Mouse (Mus musculus) cerebellum, adult 2 months (tissue): Measurements from ENCODE around the gene Cpa2. TPM values are rescaled to one million over a fixed set of nuclear protein-coding genes. Genes with fewer than 3 reads are reported as not detected.

Experiments used
- DNase-seq, 2 experiments: peaks; one replicate each; pipeline ENCODE4 v3.0.0; 2021
- H3K27ac ChIP-seq: fragments of 200-500 bp; 2 replicates; pipeline ENCODE4 v1.5.1; 2012; ENCODE audit warnings: low read length, control low read depth, inconsistent platforms; ENCODE audit not compliant: insufficient read depth
- H3K27me3 ChIP-seq: fragments of 200-500 bp; 2 replicates; pipeline ENCODE4 v1.6.1; 2012; ENCODE audit warnings: inconsistent platforms, mild to moderate bottlenecking, low read length, moderate library complexity; ENCODE audit not compliant: control insufficient read depth, insufficient read depth
- H3K4me1 ChIP-seq: fragments of 200-500 bp; 2 replicates; pipeline ENCODE4 v1.6.1; 2011; ENCODE audit warnings: low read length; ENCODE audit not compliant: control insufficient read depth, insufficient read depth
- H3K4me3 ChIP-seq: fragments of 200-500 bp; replicated peaks from 2 replicates; pipeline ENCODE3; 2011; ENCODE audit warnings: mild to moderate bottlenecking, low read depth, low read length, control low read depth; ENCODE audit not compliant: insufficient read depth
- CTCF ChIP-seq: fragments of 200-500 bp; IDR thresholded peaks from 2 replicates; pipeline ENCODE4 v1.5.1; 2011; ENCODE audit warnings: low read depth, mild to moderate bottlenecking, control low read depth, low read length, moderate library complexity, borderline replicate concordance; ENCODE audit not compliant: insufficient read depth
- POLR2A ChIP-seq: fragments of 200-500 bp; IDR thresholded peaks from 2 replicates; pipeline ENCODE4 v1.6.1; 2011; ENCODE audit warnings: low read length, control low read depth, borderline replicate concordance; ENCODE audit not compliant: insufficient read depth
- WGBS: fragments of 180-500 bp; shearing (Covaris S2); methylation state at CpG from one replicate; pipeline ENCODE4 v1.1.7; 2018; 5-methylcytosine and 5-hydroxymethylcytosine counted together
- polyA plus RNA-seq: library from polyadenylated mRNA; depleted of rRNA; stranded (reverse); fragments of >200 nt; gene quantifications from 2 replicates; pipeline ENCODE4 v1.2.3, GENCODE M21; 2012

Cpa2 gene
- polyA plus RNA-seq, 1 experiment = 7.7 TPM

DNA sequence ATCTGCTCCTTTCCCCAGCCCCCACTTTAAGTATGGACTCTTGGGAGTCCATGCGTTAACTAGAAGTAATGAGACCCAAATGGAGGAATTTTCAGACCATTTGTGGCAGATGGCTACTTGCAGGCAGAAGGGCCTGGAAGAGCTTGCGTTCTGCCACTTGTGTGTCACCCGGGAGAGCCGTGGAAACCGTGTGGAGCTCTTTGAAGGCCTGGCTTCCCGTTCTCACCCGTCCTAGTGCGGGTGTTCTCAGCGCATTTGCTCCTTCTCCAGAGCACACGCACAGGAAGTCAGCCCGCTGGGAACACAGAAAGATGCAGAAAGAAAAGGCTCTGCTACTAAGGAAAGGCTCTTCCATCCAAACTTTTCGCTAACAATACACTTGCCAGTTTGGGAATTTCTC, 1.7 kb downstream of the Cpa2 start:
- 47% methylated on average over 12 of the region's 12 CpGs for WGBS
- Histone ChIP-seq H3K4me3 (no peak overlapping the region), H3K4me1 (no peaks in the 10 kb centered on the region), H3K27me3 (no peaks in the 10 kb centered on the region), H3K27ac (no peak overlapping the region)
- no peak for TF ChIP-seq POLR2A
- no peak for TF ChIP-seq CTCF
- DNase-seq = no peak

DNA sequence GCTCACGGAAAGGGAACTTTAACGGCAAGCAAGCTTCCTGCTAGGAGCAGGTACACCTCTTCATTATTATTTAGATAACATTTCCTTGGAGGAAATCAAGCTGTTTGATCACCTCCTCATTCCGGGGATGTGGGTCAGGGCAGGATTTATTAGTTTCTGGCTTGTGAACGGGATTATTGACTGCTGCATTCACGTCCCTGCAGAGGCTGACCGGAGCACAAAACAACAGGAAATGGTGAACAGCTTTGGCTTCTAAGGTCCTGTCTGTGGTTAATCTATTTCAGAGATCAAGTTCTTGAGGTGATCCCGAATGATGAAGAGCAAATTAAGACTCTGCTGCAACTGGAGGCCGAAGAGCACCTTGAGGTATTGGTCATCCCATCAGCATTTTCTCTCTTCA, 2.5 kb downstream of the Cpa2 start:
- H3K27ac ChIP-seq = no peak overlapping the region
- 80% methylated on average over 8 of the region's 8 CpGs for WGBS
- no peak for DNase-seq
- H3K4me3 ChIP-seq = no peak overlapping the region
- no peaks in the 10 kb centered on the region for H3K27me3 ChIP-seq
- H3K4me1 ChIP-seq = no peaks in the 10 kb centered on the region
- no peak for TF ChIP-seq POLR2A
- TF ChIP-seq CTCF = no peak

DNA sequence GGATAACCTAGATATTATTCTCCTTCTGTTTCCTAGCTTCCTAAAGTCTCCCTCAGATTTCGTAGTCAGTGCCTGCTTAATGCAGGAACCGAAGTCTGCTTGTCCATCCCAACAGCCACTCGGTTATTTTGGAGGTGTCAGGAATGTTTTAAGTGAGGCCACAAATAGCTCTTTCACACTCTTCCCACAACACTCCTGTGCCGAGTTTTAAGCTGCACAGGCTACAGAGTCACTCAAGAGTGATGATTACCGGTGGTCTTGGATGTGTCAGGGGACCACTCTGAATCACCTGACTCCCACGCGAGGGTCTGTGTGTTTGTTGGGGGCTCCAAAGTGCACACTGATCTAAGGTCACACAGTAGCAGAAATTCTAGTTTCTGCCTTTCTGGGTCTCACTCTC, 4.3 kb downstream of the Cpa2 start:
- H3K27ac ChIP-seq = no peak overlapping the region
- WGBS = 95% methylated on average over 7 of the region's 7 CpGs
- H3K4me3 ChIP-seq = no peak overlapping the region
- no peaks in the 10 kb centered on the region for H3K27me3 ChIP-seq
- 0 out of 2 replicates have a peak, but pooled peaks cover 5% of the 10 kb centered on the region for H3K4me1 ChIP-seq
- DNase-seq = no peak
- no peak for TF ChIP-seq POLR2A
- TF ChIP-seq CTCF = no peak

DNA sequence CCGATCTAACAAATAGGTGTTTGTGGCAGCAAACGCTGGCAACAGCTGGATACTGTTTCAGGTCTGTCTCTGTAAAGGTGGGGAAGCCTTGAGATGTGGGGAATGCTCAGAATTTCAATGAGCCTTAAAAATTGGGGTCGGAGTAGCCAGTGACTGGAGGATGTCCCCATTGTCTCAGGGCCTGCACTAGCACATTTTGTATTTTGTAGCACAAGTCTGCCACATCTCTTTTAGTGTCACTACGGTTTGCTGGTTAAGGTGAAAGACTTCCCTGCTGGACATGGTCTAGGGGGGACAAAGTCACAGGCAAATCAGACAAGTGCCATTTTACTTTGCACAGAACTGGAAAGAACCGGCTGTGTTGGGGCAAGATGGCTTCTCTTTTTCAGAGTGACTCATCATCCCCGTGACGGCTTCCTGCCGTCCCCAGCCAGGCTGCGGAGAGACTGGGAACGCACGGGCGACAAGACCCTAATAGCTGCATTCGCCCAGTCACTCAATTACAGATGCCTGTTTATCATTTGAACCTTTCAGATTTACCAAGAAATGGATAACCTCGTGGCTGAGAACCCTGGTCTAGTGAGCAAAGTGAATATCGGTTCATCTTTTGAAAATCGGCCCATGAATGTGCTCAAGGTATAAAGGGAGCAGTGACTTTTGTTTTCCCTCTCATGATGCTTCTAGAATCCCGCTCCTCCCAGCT, 5.3 kb downstream of the Cpa2 start:
- TF ChIP-seq POLR2A = no peak
- no peak for TF ChIP-seq CTCF
- H3K4me3 ChIP-seq = peak overlapping the region; percentile 38
- 16% methylated on average over 17 of the region's 17 CpGs for WGBS

DNA sequence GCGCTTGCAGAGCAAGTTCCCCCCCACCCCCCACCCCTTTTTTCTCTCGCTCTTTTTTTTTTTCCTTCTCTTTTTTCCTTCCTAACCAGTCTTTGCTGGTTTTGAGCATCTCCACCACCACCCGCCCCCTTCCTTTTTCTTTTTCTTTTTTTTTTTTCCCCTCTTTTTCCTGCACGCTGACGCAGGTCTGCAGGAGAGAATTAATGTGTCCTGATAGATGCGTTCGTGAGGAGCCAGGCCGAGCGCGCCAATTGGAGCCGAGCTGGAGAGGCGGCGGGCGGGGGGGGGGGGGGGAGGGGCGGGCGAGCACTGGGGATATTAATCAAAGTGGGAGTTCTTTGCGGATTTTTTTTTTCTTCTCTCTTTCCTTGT, 5.9 kb downstream of the Cpa2 start:
- Histone ChIP-seq H3K27me3 (no peaks in the 10 kb centered on the region), H3K27ac (peak overlapping the region; percentile 29), H3K4me3 (peak overlapping the region; percentile 38), H3K4me1 (peaks cover 5% of the 10 kb centered on the region; the same call in 1 of the 2 replicates)
- peak; percentile 59 to 71 for DNase-seq
- TF ChIP-seq CTCF = no peak
- no peak for TF ChIP-seq POLR2A
- 0% methylated on average over 15 of the region's 17 CpGs for WGBS

More for the DNA sequence above, 5.3 kb downstream of the Cpa2 start:
- Histone ChIP-seq H3K27ac (peak overlapping the region; percentile 29), H3K27me3 (no peaks in the 10 kb centered on the region), H3K4me1 (peaks cover 5% of the 10 kb centered on the region; the same call in 1 of the 2 replicates)
- peak; percentile 55 to 58 for DNase-seq

DNA sequence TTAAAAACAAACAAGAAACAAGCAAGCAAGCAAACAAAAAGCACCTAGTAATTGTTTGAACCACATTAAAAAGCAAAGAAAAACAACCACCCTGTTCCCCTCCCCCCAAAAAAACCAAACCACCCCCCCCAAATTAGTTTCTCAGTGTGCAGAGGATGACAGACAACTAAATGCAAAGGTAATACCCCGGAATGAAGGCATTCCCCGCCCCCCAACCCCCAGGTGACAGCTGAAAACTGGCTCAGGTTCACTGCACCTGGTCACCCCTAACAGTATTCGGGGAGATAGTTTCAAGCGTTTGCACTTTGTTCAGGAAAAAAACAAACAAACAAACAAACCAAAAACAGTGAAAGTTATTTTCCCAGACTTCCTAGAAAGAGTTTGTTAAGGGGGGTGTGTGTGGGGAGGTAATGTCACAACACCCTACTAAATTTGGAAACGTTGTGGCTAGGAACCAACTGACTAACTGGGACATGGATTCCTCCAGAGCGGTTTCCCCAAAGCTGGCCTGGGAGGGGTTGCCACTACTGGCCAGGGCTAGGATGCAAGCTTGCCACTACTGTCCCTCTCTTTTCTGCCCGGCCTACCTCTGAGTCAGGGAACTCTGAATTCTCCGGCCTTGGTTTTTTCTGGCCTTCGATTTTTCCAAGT, 6.4 kb downstream of the Cpa2 start:
- H3K4me3 ChIP-seq = no peak overlapping the region
- H3K27ac ChIP-seq = no peak overlapping the region
- no peak for TF ChIP-seq POLR2A
- no peak for TF ChIP-seq CTCF
- peak; percentile 25 to 42 for DNase-seq
- 26% methylated on average over 9 of the region's 9 CpGs for WGBS
- peaks cover 5% of the 10 kb centered on the region; the same call in 1 of the 2 replicates for H3K4me1 ChIP-seq
- H3K27me3 ChIP-seq = no peaks in the 10 kb centered on the region

DNA sequence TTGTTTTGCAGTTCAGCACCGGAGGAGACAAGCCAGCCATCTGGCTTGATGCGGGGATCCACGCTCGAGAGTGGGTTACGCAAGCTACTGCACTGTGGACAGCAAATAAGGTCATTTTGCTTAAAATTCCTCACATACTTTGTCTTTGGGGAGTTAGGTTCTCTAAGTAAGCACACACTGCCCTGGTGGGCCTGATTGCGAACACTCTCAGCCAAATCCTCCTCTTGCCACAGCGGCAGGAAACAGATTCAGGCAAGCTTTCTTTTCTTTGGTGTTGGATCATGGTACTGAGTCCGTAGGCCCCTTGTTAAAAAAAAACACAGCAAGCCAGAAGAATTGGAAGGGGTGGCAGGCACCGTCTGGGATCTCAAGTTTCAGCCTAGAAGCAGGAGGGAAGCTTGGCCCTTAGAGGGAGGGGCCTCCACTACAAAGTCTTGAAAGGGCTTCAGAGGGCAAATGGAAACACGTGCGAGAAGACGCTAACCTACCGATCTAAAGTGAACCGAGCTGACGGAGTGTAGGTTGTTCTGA, 7.9 kb downstream of the Cpa2 start:
- DNase-seq = peak in 1 of 2 experiments; percentile 19
- no peak for TF ChIP-seq POLR2A
- no peak overlapping the region for H3K4me3 ChIP-seq
- H3K4me1 ChIP-seq = peaks cover 5% of the 10 kb centered on the region; the same call in 1 of the 2 replicates
- WGBS = 51% methylated on average over 15 of the region's 15 CpGs
- H3K27ac ChIP-seq = no peak overlapping the region
- no peaks in the 10 kb centered on the region for H3K27me3 ChIP-seq
